Mouse (Mus musculus): ENCODE measurements at regions not wholly inside any gene's neighbourhood (a gene's known extent, or its start where the extent isn't known, plus 50 kb on each side); places are given as distances from the start of the nearest gene placed in this dataset.

GRCm38 (mm10) chr16:53186444-53186843 is 732.6 kb upstream of the Alcam start:
- TF ChIP-seq EP300 (optimal IDR thresholded peaks at IDR 0.05) = no peak
- TF ChIP-seq CTCF (IDR thresholded peaks at IDR 0.05; ENCODE audit: low read depth) = no peak
